Mouse (Mus musculus) kidney, adult 2 months (tissue): ENCODE data around the gene Galnt9. TPM values are rescaled to one million over a fixed set of nuclear protein-coding genes. Genes with fewer than 3 reads are reported as not detected.

Experiments used
- DNase-seq: peaks from one replicate; pipeline ENCODE4 v3.0.0; 2021
- H3K27ac ChIP-seq: fragments of 200-500 bp; 2 replicates; pipeline ENCODE4 v1.5.1; 2012; ENCODE audit warnings: low read depth, low read length, control low read depth, inconsistent platforms; ENCODE audit not compliant: insufficient read depth
- H3K27me3 ChIP-seq: fragments of 200-500 bp; replicated peaks from 2 replicates; pipeline ENCODE4 v1.6.1; 2012; ENCODE audit warnings: mild to moderate bottlenecking, moderate library complexity, low read length, inconsistent platforms; ENCODE audit not compliant: control insufficient read depth, insufficient read depth
- H3K36me3 ChIP-seq: fragments of 200-500 bp; 2 replicates; pipeline ENCODE4 v1.6.1; 2012; ENCODE audit warnings: mild to moderate bottlenecking, moderate library complexity, low read length, inconsistent platforms; ENCODE audit not compliant: control insufficient read depth, insufficient read depth
- H3K4me1 ChIP-seq: fragments of 200-500 bp; 2 replicates; pipeline ENCODE4 v1.6.1; 2011; ENCODE audit warnings: low read length; ENCODE audit not compliant: control insufficient read depth, insufficient read depth
- H3K4me3 ChIP-seq: fragments of 200-500 bp; 2 replicates; pipeline ENCODE4 v1.5.1; 2011; ENCODE audit warnings: mild to moderate bottlenecking, low read depth, low read length, control low read depth; ENCODE audit not compliant: insufficient read depth
- CTCF ChIP-seq: fragments of 200-500 bp; conservative IDR thresholded peaks from 2 replicates; pipeline ENCODE4 v1.5.1; 2011; ENCODE audit warnings: low read depth, mild to moderate bottlenecking, control low read depth, low read length, moderate library complexity, mixed read lengths; ENCODE audit not compliant: insufficient read depth, insufficient read length
- POLR2A ChIP-seq: fragments of 200-500 bp; IDR thresholded peaks from one replicate; pipeline ENCODE4 v1.6.1; 2011; ENCODE audit warnings: low read depth, low read length, control low read depth
- WGBS: fragments of 180-500 bp; shearing (Covaris S2); methylation state at CpG from one replicate; pipeline ENCODE4 v1.1.7; 2018; 5-methylcytosine and 5-hydroxymethylcytosine counted together
- polyA plus RNA-seq: library from polyadenylated mRNA; depleted of rRNA; stranded (reverse); fragments of >200 nt; gene quantifications from 2 replicates; pipeline ENCODE4 v1.2.3, GENCODE M21; 2012

Galnt9 gene
- polyA plus RNA-seq, 1 experiment: 0.61 TPM

GRCm38 (mm10) chr5:110531091-110531490 is 13.1 kb upstream of the Galnt9 start:
- Histone ChIP-seq H3K27me3 (no peaks in the 10 kb centered on the region), H3K36me3 (no peaks in the 10 kb centered on the region), H3K4me1 (no peaks in the 10 kb centered on the region), H3K27ac (no peak overlapping the region), H3K4me3 (no peak overlapping the region)
- no peak for DNase-seq
- TF ChIP-seq CTCF (no peak), POLR2A (no peak)
- WGBS: 61% methylated on average over 4 of the region's 4 CpGs

GRCm38 (mm10) chr5:110534402-110534801 is 9.8 kb upstream of the Galnt9 start:
- Histone ChIP-seq H3K27ac (no peak overlapping the region), H3K27me3 (no peaks in the 10 kb centered on the region), H3K4me3 (no peak overlapping the region), H3K36me3 (no peaks in the 10 kb centered on the region), H3K4me1 (no peaks in the 10 kb centered on the region)
- WGBS: 70% methylated on average over 1 of the region's 1 CpGs
- no peak for DNase-seq
- TF ChIP-seq POLR2A (no peak), CTCF (no peak)

- 71% methylated on average over 8 of the region's 8 CpGs for WGBS
- no peaks in the 10 kb centered on the region for H3K36me3 ChIP-seq
- TF ChIP-seq CTCF (no peak), POLR2A (no peak)
- no peaks in the 10 kb centered on the region for H3K4me1 ChIP-seq
- H3K27me3 ChIP-seq: no peaks in the 10 kb centered on the region
- H3K27ac ChIP-seq: no peak overlapping the region
- DNase-seq: no peak
- no peak overlapping the region for H3K4me3 ChIP-seq
Observed at GRCm38 (mm10) chr5:110535964-110536363, 8.2 kb upstream of the Galnt9 start.

GRCm38 (mm10) chr5:110540947-110541346 is 3.2 kb upstream of the Galnt9 start:
- Histone ChIP-seq H3K36me3 (no peaks in the 10 kb centered on the region), H3K27me3 (no peaks in the 10 kb centered on the region), H3K27ac (no peak overlapping the region), H3K4me3 (no peak overlapping the region), H3K4me1 (no peaks in the 10 kb centered on the region)
- WGBS: 50% methylated on average over 2 of the region's 2 CpGs
- no peak for DNase-seq
- TF ChIP-seq CTCF (no peak), POLR2A (no peak)

- H3K36me3 ChIP-seq: no peaks in the 10 kb centered on the region
- H3K27me3 ChIP-seq: no peaks in the 10 kb centered on the region
- H3K4me3 ChIP-seq: no peak overlapping the region
- WGBS: 68% methylated on average over 6 of the region's 6 CpGs
- no peaks in the 10 kb centered on the region for H3K4me1 ChIP-seq
- no peak for TF ChIP-seq CTCF
- TF ChIP-seq POLR2A: no peak
- DNase-seq: no peak
- no peak overlapping the region for H3K27ac ChIP-seq
Observed at GRCm38 (mm10) chr5:110541456-110541855, 2.7 kb upstream of the Galnt9 start.

- DNase-seq: no peak
- Histone ChIP-seq H3K36me3 (no peaks in the 10 kb centered on the region), H3K27me3 (no peaks in the 10 kb centered on the region), H3K4me1 (no peaks in the 10 kb centered on the region), H3K27ac (no peak overlapping the region), H3K4me3 (no peak overlapping the region)
- TF ChIP-seq POLR2A: no peak
- TF ChIP-seq CTCF: no peak
- WGBS: 4% methylated on average over 24 of the region's 24 CpGs
Observed at GRCm38 (mm10) chr5:110544691-110545069, 525 bp downstream of the Galnt9 start.

- no peak for TF ChIP-seq CTCF
- TF ChIP-seq POLR2A: no peak
- no peak overlapping the region for H3K27ac ChIP-seq
- no peak for DNase-seq
- H3K4me3 ChIP-seq: no peak overlapping the region
- 79% methylated on average over 7 of the region's 7 CpGs for WGBS
- H3K27me3 ChIP-seq: no peaks in the 10 kb centered on the region
- H3K36me3 ChIP-seq: no peaks in the 10 kb centered on the region
- no peaks in the 10 kb centered on the region for H3K4me1 ChIP-seq
Observed at GRCm38 (mm10) chr5:110545311-110545710, 1.2 kb downstream of the Galnt9 start.

- DNase-seq: no peak
- H3K4me3 ChIP-seq: no peak overlapping the region
- no peaks in the 10 kb centered on the region for H3K27me3 ChIP-seq
- no peaks in the 10 kb centered on the region for H3K4me1 ChIP-seq
- TF ChIP-seq POLR2A (no peak), CTCF (no peak)
- no peaks in the 10 kb centered on the region for H3K36me3 ChIP-seq
- H3K27ac ChIP-seq: no peak overlapping the region
- WGBS: 80% methylated on average over 11 of the region's 11 CpGs
Observed at GRCm38 (mm10) chr5:110546136-110546535, 2.0 kb downstream of the Galnt9 start.
